Mouse (Mus musculus) midbrain, embryonic 16.5 days (tissue): ENCODE measurements at regions not wholly inside any gene's neighbourhood (a gene's known extent, or its start where the extent isn't known, plus 50 kb on each side); places are given as distances from the start of the nearest gene placed in this dataset.

Experiments used
- ATAC-seq: fragments of 200-750 bp; cut with Nextera tagmentation; 2 replicates; pipeline ENCODE4 v1.8.0; 2017; ENCODE audit warnings: moderate TSS enrichment
- H3K27ac ChIP-seq: fragments of 300-500 bp; sonication (generic); 2 replicates; pipeline ENCODE4 v1.5.1; 2014; ENCODE audit warnings: mild to moderate bottlenecking, low read length, mixed read lengths
- H3K27me3 ChIP-seq: fragments of 300-500 bp; sonication (generic); 2 replicates; pipeline ENCODE4 v1.6.1; 2014; ENCODE audit warnings: low read depth, low read length, mixed read lengths; ENCODE audit not compliant: control insufficient read depth, insufficient read depth
- H3K36me3 ChIP-seq: fragments of 300-500 bp; sonication (generic); 2 replicates; pipeline ENCODE4 v1.6.1; 2014; ENCODE audit warnings: mild to moderate bottlenecking, low read length, moderate library complexity, mixed read lengths; ENCODE audit not compliant: control insufficient read depth, insufficient read depth
- H3K4me1 ChIP-seq: fragments of 300-500 bp; sonication (generic); 2 replicates; pipeline ENCODE4 v1.6.1; 2014; ENCODE audit warnings: mild to moderate bottlenecking, low read length, mixed read lengths; ENCODE audit not compliant: control insufficient read depth, insufficient read depth
- H3K4me2 ChIP-seq: fragments of 300-500 bp; sonication (generic); 2 replicates; pipeline ENCODE4 v1.6.1; 2014; ENCODE audit warnings: mild to moderate bottlenecking, low read length, mixed read lengths
- H3K4me3 ChIP-seq: fragments of 300-500 bp; sonication (generic); 2 replicates; pipeline ENCODE4 v1.5.1; 2014; ENCODE audit warnings: low read depth, mild to moderate bottlenecking, low read length, moderate library complexity, mixed read lengths
- H3K9ac ChIP-seq: fragments of 300-500 bp; sonication (generic); 2 replicates; pipeline ENCODE4 v1.6.1; 2014; ENCODE audit warnings: low read depth, low read length, mixed read lengths
- H3K9me3 ChIP-seq: fragments of 300-500 bp; sonication (generic); replicated peaks from 2 replicates; pipeline ENCODE4 v1.6.1; 2014; ENCODE audit warnings: mild to moderate bottlenecking, low read length, mixed read lengths; ENCODE audit not compliant: control insufficient read depth, poor library complexity, severe bottlenecking
- WGBS: fragments of 180-500 bp; shearing (Covaris S2); extraction: QIAGEN DNeasy Blood & Tissue Kit; methylation state at CpG from one replicate; pipeline ENCODE4 v1.1.7; 2014; 5-methylcytosine and 5-hydroxymethylcytosine counted together

GRCm38 (mm10) chr1:177338466-177339206, 80.6 kb upstream of the Akt3 start:
- H3K27me3 ChIP-seq, result no peaks in the 10 kb centered on the region
- no peaks in the 10 kb centered on the region for H3K36me3 ChIP-seq
- WGBS, result 3% methylated on average over 32 of the region's 32 CpGs
- H3K4me1 ChIP-seq, result peaks cover 6% of the 10 kb centered on the region; the same call in 1 of the 2 replicates
- peak; percentile 96 for ATAC-seq
- no peaks in the 10 kb centered on the region for H3K9me3 ChIP-seq
- peak overlapping the region; percentile 62 for H3K9ac ChIP-seq
- H3K27ac ChIP-seq, result peak overlapping the region; percentile 66
- peak overlapping the region; percentile 71 for H3K4me2 ChIP-seq
- peak overlapping the region; percentile 39 for H3K4me3 ChIP-seq

DNA sequence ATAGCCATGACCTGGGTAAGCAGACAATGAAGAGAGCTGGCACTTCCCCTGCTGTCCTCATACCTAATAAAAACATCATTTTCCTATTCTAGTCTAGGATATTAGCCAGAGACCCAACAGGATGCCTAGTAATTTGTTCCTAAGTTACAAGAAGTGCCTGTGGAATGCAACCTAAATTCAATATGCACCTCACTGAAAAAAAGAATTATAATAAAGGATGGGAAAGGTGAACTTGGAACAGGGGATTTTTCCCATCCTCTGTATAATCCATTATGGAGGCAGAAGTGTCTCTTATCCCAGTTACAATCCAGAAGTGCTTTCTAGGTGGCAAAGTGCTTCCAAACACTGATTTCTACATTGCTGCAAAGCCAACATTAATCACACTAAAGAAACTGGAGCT, 79.8 kb upstream of the Akt3 start:
- H3K9me3 ChIP-seq, result no peaks in the 10 kb centered on the region
- ATAC-seq, result no peak
- peak overlapping the region; percentile 66; the same call in 1 of the 2 replicates for H3K27ac ChIP-seq
- H3K4me2 ChIP-seq, result no peak overlapping the region
- H3K27me3 ChIP-seq, result no peaks in the 10 kb centered on the region
- peaks cover 6% of the 10 kb centered on the region; the same call in 1 of the 2 replicates for H3K4me1 ChIP-seq
- no peaks in the 10 kb centered on the region for H3K36me3 ChIP-seq
- H3K4me3 ChIP-seq, result no peak overlapping the region
- no peak overlapping the region for H3K9ac ChIP-seq

GRCm38 (mm10) chr1:177337141-177337540, 79.1 kb upstream of the Akt3 start:
- no peak overlapping the region for H3K9ac ChIP-seq
- no peaks in the 10 kb centered on the region for H3K36me3 ChIP-seq
- no peak for ATAC-seq
- no peak overlapping the region for H3K4me3 ChIP-seq
- no peaks in the 10 kb centered on the region for H3K9me3 ChIP-seq
- H3K4me2 ChIP-seq, result no peak overlapping the region
- peaks cover 6% of the 10 kb centered on the region; the same call in 1 of the 2 replicates for H3K4me1 ChIP-seq
- no peaks in the 10 kb centered on the region for H3K27me3 ChIP-seq
- H3K27ac ChIP-seq, result no peak overlapping the region
- WGBS, result 91% methylated on average over 4 of the region's 4 CpGs

- no peaks in the 10 kb centered on the region for H3K9me3 ChIP-seq
- H3K4me3 ChIP-seq, result no peak overlapping the region
- H3K4me2 ChIP-seq, result no peak overlapping the region
- 94% methylated on average over 2 of the region's 2 CpGs for WGBS
- H3K27ac ChIP-seq, result no peak overlapping the region
- peaks cover 6% of the 10 kb centered on the region; the same call in 1 of the 2 replicates for H3K4me1 ChIP-seq
- H3K9ac ChIP-seq, result no peak overlapping the region
- no peaks in the 10 kb centered on the region for H3K36me3 ChIP-seq
- no peak for ATAC-seq
- H3K27me3 ChIP-seq, result no peaks in the 10 kb centered on the region
These were observed 78.4 kb upstream of the Akt3 start for GRCm38 (mm10) chr1:177336436-177336835.

- Histone ChIP-seq H3K9ac (no peak overlapping the region), H3K4me3 (no peak overlapping the region), H3K27me3 (no peaks in the 10 kb centered on the region), H3K27ac (no peak overlapping the region), H3K36me3 (no peaks in the 10 kb centered on the region), H3K4me2 (no peak overlapping the region), H3K9me3 (no peaks in the 10 kb centered on the region), H3K4me1 (peaks cover 6% of the 10 kb centered on the region; the same call in 1 of the 2 replicates)
- WGBS, result 93% methylated on average over 6 of the region's 6 CpGs
- ATAC-seq, result no peak
These were observed 78.0 kb upstream of the Akt3 start for GRCm38 (mm10) chr1:177335961-177336360.

- ATAC-seq, result no peak
- Histone ChIP-seq H3K9me3 (no peaks in the 10 kb centered on the region; the same call in 1 of the 2 replicates), H3K27me3 (no peaks in the 10 kb centered on the region), H3K4me1 (peaks cover 5% of the 10 kb centered on the region), H3K27ac (peak overlapping the region; percentile 29; the same call in 1 of the 2 replicates), H3K9ac (no peak overlapping the region), H3K4me2 (peak overlapping the region; percentile 91), H3K36me3 (no peaks in the 10 kb centered on the region), H3K4me3 (peak overlapping the region; percentile 52)
- WGBS, result 35% methylated on average over 4 of the region's 4 CpGs
These were observed 65.4 kb upstream of the Akt3 start for GRCm38 (mm10) chr1:177323366-177323765.

- H3K4me1 ChIP-seq, result peaks cover 5% of the 10 kb centered on the region
- ATAC-seq, result peak; percentile 91
- WGBS, result under 1% methylated on average over 40 of the region's 40 CpGs
- peak overlapping the region; percentile 53 for H3K9ac ChIP-seq
- H3K4me2 ChIP-seq, result peak overlapping the region; percentile 91
- H3K4me3 ChIP-seq, result peak overlapping the region; percentile 52
- peak overlapping the region; percentile 45 for H3K27ac ChIP-seq
- no peaks in the 10 kb centered on the region; the same call in 1 of the 2 replicates for H3K9me3 ChIP-seq
- H3K36me3 ChIP-seq, result no peaks in the 10 kb centered on the region
- H3K27me3 ChIP-seq, result no peaks in the 10 kb centered on the region
These were observed 64.8 kb upstream of the Akt3 start for GRCm38 (mm10) chr1:177322745-177323299.

GRCm38 (mm10) chr1:177322307-177322685, 64.3 kb upstream of the Akt3 start:
- H3K27ac ChIP-seq, result peak overlapping the region; percentile 45
- peak overlapping the region; percentile 53 for H3K9ac ChIP-seq

DNA sequence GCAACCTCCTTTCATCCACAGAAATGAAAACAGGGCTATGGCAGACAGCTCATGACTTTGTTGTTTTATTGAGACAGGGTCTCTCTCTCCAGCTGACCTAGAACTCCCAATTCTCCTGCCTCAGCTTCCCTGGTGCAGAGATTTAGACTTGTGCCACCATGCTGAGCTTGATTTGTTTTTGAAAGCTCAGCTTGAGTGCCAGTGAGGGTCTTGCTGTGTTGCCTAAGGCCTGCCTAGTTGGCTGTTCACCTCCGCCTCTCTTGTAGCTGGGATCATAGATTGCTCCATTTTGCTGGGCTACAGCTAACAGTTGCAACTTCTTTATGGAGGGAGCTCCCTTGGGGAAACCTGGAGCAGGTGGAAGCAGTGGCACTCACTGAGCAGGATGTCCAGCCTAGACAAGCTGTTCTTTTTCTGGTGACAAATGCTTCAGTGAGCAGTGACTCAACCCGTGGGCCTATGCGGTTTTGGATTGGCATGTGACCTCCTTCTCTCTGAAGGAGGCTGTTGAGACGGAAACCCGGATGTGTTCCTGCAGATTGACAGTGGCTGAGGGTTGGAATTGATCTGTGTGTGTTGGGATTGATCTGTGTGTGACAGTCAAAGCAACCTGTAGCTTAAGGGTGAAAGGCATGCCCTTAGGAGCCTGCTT, 63.8 kb upstream of the Akt3 start:
- Histone ChIP-seq H3K9ac (no peak overlapping the region), H3K4me2 (peak overlapping the region; percentile 91; the same call in 1 of the 2 replicates), H3K9me3 (no peaks in the 10 kb centered on the region), H3K36me3 (no peaks in the 10 kb centered on the region), H3K27me3 (no peaks in the 10 kb centered on the region), H3K27ac (no peak overlapping the region), H3K4me1 (peaks cover 5% of the 10 kb centered on the region), H3K4me3 (no peak overlapping the region)
- 40% methylated on average over 5 of the region's 5 CpGs for WGBS
- peak; percentile 12; the same call in 1 of the 2 replicates for ATAC-seq

More at GRCm38 (mm10) chr1:177322307-177322685, 64.3 kb upstream of the Akt3 start:
- Histone ChIP-seq H3K4me1 (peaks cover 5% of the 10 kb centered on the region), H3K4me3 (peak overlapping the region; percentile 52), H3K36me3 (no peaks in the 10 kb centered on the region), H3K9me3 (no peaks in the 10 kb centered on the region; the same call in 1 of the 2 replicates), H3K27me3 (no peaks in the 10 kb centered on the region), H3K4me2 (peak overlapping the region; percentile 91)
- ATAC-seq, result peak; percentile 57
- WGBS, result 3% methylated on average over 6 of the region's 6 CpGs
